Mouse (Mus musculus): ENCODE data around the gene Fcgr3. TPM values are rescaled to one million over a fixed set of nuclear protein-coding genes. Genes with fewer than 3 reads are reported as not detected.
"Not testable (repeated sequence)": the region's sequence is repeated elsewhere in the genome, so short reads cannot be mapped to it uniquely, and the experiment has no call there.

The Fcgr3 gene
- polyA plus RNA-seq, 1 experiment from 2014 or later = 9.7 TPM

DNA sequence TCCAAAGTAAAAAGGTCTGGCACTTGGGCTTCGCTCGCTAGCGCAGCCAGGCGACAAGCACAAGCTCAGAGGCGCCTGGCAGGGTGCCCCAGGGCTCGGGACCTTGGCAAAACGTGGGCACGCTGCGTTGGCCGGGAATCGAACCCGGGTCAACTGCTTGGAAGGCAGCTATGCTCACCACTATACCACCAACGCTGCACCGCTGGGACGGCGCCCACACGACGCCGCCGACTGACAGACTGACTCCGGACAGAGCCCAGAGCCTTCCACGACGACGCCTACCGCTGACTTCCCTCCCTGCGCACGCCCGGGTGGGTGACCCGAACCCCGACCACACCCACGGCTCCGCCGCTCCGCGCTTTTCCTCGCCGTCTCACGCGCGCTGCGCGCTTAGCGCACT is 15.1 kb upstream of the Fcgr3 start:
- H3K9me3 ChIP-seq (ENCODE audit: control insufficient read depth, low read length); H3K4me3 ChIP-seq (ENCODE audit: control insufficient read depth in 1 of 2, insufficient read depth in 1 of 2, low read depth in 1 of 2, low read length in 2 of 2); H3K27ac ChIP-seq (replicated peaks in 1 of 2; ENCODE audit: control insufficient read depth in 1 of 2, insufficient read depth in 1 of 2, low read depth in 2 of 2, low read length in 2 of 2); H3K36me3 ChIP-seq (ENCODE audit: control insufficient read depth, insufficient read depth, low read length); H3K9ac ChIP-seq (ENCODE audit: low read length); H3K4me1 ChIP-seq (ENCODE audit: control insufficient read depth in 2 of 2, insufficient read depth in 2 of 2, low read length in 2 of 2); H3K27me3 ChIP-seq (ENCODE audit: control insufficient read depth, insufficient read depth, low read length); H3K4me2 ChIP-seq (ENCODE audit: low read length): not testable (repeated sequence)
- WGBS = no CpG with 5 or more reads among the region's 43 CpGs
- peak; percentile 38; the same call in 1 of the 2 replicates for ATAC-seq (ENCODE audit: insufficient number of reproducible peaks, insufficient read depth, low FRiP score, low read depth)

DNA sequence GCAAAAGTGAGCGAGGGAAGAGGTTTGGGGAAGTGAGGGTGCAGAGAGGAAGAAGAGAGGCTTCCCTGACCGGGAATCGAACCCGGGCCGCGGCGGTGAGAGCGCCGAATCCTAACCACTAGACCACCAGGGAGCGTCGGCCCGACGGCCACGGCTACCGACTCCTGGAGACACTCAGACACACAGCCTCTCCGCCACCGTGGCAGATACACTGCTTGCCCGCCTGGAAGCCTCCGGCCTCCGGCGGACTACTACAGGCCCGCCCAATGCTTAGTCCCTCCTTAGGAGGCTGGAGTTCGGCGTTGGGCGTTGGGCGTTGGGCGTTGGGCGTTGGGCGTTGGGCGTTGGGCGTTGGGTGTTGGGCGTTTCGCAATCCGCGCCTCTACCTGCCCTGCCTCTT is 14.6 kb upstream of the Fcgr3 start:
- not testable (repeated sequence) for H3K4me2 ChIP-seq (ENCODE audit: low read length)
- 0% methylated on average over 1 of the region's 35 CpGs for WGBS

DNA sequence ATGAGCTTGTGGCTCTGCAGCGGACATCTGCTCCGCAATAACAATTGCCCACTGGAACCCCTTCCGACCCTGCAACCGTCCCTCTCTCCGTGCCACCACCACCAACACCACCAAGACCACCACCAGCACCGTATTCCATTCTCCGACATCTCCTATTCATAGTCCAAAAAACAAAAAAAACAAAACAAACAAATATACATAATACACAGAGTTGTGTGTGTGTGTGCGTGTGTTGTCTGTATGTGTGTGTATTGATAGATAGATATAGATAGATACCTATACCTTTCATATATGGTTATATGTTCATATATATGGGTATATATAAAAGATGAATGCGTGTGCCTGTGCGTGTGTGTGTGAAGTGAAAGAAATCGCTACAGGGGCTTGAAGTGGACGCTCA is 13.7 kb upstream of the Fcgr3 start:
- H3K4me2 ChIP-seq (ENCODE audit: low read length) = peak overlapping the region; percentile 46
- not testable (repeated sequence) for H3K27ac ChIP-seq (replicated peaks in 1 of 2; ENCODE audit: control insufficient read depth in 1 of 2, insufficient read depth in 1 of 2, low read depth in 2 of 2, low read length in 2 of 2); H3K9me3 ChIP-seq (ENCODE audit: control insufficient read depth, low read length); H3K9ac ChIP-seq (ENCODE audit: low read length); H3K36me3 ChIP-seq (ENCODE audit: control insufficient read depth, insufficient read depth, low read length); ATAC-seq (ENCODE audit: insufficient number of reproducible peaks, insufficient read depth, low FRiP score, low read depth); H3K4me1 ChIP-seq (ENCODE audit: control insufficient read depth in 2 of 2, insufficient read depth in 2 of 2, low read length in 2 of 2)
- H3K4me3 ChIP-seq (ENCODE audit: control insufficient read depth in 1 of 2, insufficient read depth in 1 of 2, low read depth in 1 of 2, low read length in 2 of 2) = peak overlapping the region in 1 of 2 experiments; percentile 16; a peak in 1 of 4 replicates
- H3K27me3 ChIP-seq (ENCODE audit: control insufficient read depth, insufficient read depth, low read length) = peaks cover 11% of the 10 kb centered on the region
- 22% methylated on average over 12 of the region's 12 CpGs for WGBS

More for the DNA sequence above, 14.6 kb upstream of the Fcgr3 start:
- not testable (repeated sequence) for H3K4me3 ChIP-seq (ENCODE audit: control insufficient read depth in 1 of 2, insufficient read depth in 1 of 2, low read depth in 1 of 2, low read length in 2 of 2); H3K27me3 ChIP-seq (ENCODE audit: control insufficient read depth, insufficient read depth, low read length); H3K4me1 ChIP-seq (ENCODE audit: control insufficient read depth in 2 of 2, insufficient read depth in 2 of 2, low read length in 2 of 2); H3K9me3 ChIP-seq (ENCODE audit: control insufficient read depth, low read length); H3K9ac ChIP-seq (ENCODE audit: low read length); H3K27ac ChIP-seq (replicated peaks in 1 of 2; ENCODE audit: control insufficient read depth in 1 of 2, insufficient read depth in 1 of 2, low read depth in 2 of 2, low read length in 2 of 2); H3K36me3 ChIP-seq (ENCODE audit: control insufficient read depth, insufficient read depth, low read length)
- peak; percentile 46 for ATAC-seq (ENCODE audit: insufficient number of reproducible peaks, insufficient read depth, low FRiP score, low read depth)

DNA sequence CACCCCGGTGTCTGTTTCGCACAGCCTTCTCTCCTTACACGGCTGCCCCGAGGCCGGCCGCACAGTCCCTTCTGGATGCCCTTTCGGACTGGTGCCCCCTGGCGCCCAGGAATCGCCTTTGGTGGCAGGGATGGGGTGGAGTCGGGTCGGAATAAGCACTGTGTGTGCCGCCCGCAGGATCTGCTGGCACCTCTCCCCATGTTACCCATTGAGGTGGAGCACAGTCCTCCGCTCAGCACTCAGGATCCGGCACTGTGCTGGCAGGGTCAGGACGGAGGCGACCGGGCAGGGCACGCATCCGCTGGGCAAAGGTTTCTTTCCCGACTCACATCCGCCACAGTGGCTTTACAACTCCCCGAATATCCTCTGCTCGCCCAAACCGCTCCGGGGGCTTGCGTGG is 13.2 kb upstream of the Fcgr3 start:
- not testable (repeated sequence) for H3K9me3 ChIP-seq (ENCODE audit: control insufficient read depth, low read length); H3K4me1 ChIP-seq (ENCODE audit: control insufficient read depth in 2 of 2, insufficient read depth in 2 of 2, low read length in 2 of 2); H3K9ac ChIP-seq (ENCODE audit: low read length); H3K27ac ChIP-seq (replicated peaks in 1 of 2; ENCODE audit: control insufficient read depth in 1 of 2, insufficient read depth in 1 of 2, low read depth in 2 of 2, low read length in 2 of 2); H3K36me3 ChIP-seq (ENCODE audit: control insufficient read depth, insufficient read depth, low read length)
- Histone ChIP-seq H3K27me3 (ENCODE audit: control insufficient read depth, insufficient read depth, low read length) (peaks cover 11% of the 10 kb centered on the region), H3K4me3 (ENCODE audit: control insufficient read depth in 1 of 2, insufficient read depth in 1 of 2, low read depth in 1 of 2, low read length in 2 of 2) (peak overlapping the region in 1 of 2 experiments; percentile 16; a peak in 2 of 4 replicates), H3K4me2 (ENCODE audit: low read length) (peak overlapping the region; percentile 46)
- 2% methylated on average over 15 of the region's 27 CpGs for WGBS
- ATAC-seq (ENCODE audit: insufficient number of reproducible peaks, insufficient read depth, low FRiP score, low read depth) = peak; percentile 24; the same call in 1 of the 2 replicates

DNA sequence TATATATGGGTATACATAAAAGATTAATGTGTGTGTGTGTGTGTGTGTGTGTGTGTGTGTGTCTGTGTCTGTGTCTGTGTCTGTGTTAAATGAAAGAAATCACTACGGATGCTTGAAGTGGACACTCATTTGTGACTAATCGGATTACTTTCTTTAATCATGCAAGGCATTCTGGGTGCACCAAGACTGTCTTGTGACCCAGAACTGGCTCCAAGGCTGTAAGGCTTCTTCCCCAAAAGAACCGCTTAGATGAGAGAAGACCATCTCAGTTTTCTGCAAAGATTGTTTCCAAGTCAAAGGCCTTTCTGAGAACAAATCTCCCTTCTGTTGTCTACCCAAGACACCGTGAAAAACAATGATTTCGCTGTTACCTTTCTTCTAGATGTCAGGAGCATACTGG is 12.5 kb upstream of the Fcgr3 start:
- ATAC-seq (ENCODE audit: insufficient number of reproducible peaks, insufficient read depth, low FRiP score, low read depth); H3K4me3 ChIP-seq (ENCODE audit: control insufficient read depth in 1 of 2, insufficient read depth in 1 of 2, low read depth in 1 of 2, low read length in 2 of 2); H3K4me1 ChIP-seq (ENCODE audit: control insufficient read depth in 2 of 2, insufficient read depth in 2 of 2, low read length in 2 of 2); H3K4me2 ChIP-seq (ENCODE audit: low read length); H3K36me3 ChIP-seq (ENCODE audit: control insufficient read depth, insufficient read depth, low read length); H3K27ac ChIP-seq (replicated peaks in 1 of 2; ENCODE audit: control insufficient read depth in 1 of 2, insufficient read depth in 1 of 2, low read depth in 2 of 2, low read length in 2 of 2); H3K9me3 ChIP-seq (ENCODE audit: control insufficient read depth, low read length); H3K9ac ChIP-seq (ENCODE audit: low read length): not testable (repeated sequence)
- WGBS = 36% methylated on average over 5 of the region's 5 CpGs
- peaks cover 11% of the 10 kb centered on the region for H3K27me3 ChIP-seq (ENCODE audit: control insufficient read depth, insufficient read depth, low read length)

DNA sequence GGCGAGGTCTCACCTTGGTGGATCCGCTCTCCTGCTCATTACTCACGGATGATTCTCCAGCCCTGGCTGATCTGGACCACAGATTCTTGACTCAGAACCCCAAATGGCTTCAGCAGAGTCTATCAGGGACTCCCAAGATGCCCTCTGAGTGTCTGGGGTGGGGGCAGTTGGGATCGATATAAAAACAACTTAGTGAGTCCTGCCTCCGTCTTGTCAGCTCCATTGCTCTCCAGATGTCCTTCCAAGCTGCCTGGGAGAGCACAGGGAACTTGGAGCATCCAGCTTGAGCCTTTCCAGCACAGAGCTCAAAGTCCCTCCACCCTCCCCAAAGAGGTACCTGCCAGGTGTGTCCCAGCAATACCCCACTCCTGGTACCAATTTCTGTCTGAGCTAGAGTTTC is 11.4 kb upstream of the Fcgr3 start:
- WGBS = 72% methylated on average over 2 of the region's 5 CpGs
- not testable (repeated sequence) for H3K36me3 ChIP-seq (ENCODE audit: control insufficient read depth, insufficient read depth, low read length); ATAC-seq (ENCODE audit: insufficient number of reproducible peaks, insufficient read depth, low FRiP score, low read depth)

DNA sequence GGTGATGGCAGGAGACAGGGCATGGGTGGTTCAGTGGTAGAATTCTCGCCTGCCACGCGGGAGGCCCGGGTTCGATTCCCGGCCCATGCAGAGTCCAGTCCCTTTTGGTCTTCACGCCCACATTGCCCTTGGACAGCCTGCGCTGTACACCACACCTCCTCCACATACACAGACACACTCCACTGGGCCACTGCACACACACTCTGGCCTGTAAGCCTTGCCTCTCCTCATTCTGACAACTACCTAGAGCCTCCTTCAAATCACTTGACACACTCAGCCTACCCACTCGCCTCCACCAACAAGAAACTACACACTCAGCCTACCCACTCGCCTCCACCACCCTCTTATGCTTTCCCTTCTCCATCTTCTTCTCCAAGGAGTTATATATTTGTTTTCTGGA is 9.5 kb upstream of the Fcgr3 start:
- not testable (repeated sequence) for H3K4me3 ChIP-seq (ENCODE audit: control insufficient read depth in 1 of 2, insufficient read depth in 1 of 2, low read depth in 1 of 2, low read length in 2 of 2); H3K9me3 ChIP-seq (ENCODE audit: control insufficient read depth, low read length); H3K27ac ChIP-seq (replicated peaks in 1 of 2; ENCODE audit: control insufficient read depth in 1 of 2, insufficient read depth in 1 of 2, low read depth in 2 of 2, low read length in 2 of 2); H3K4me2 ChIP-seq (ENCODE audit: low read length); H3K9ac ChIP-seq (ENCODE audit: low read length); H3K4me1 ChIP-seq (ENCODE audit: control insufficient read depth in 2 of 2, insufficient read depth in 2 of 2, low read length in 2 of 2); H3K36me3 ChIP-seq (ENCODE audit: control insufficient read depth, insufficient read depth, low read length)
- H3K27me3 ChIP-seq (ENCODE audit: control insufficient read depth, insufficient read depth, low read length) = peaks cover 23% of the 10 kb centered on the region
- WGBS = 21% methylated on average over 4 of the region's 10 CpGs
- ATAC-seq (ENCODE audit: insufficient number of reproducible peaks, insufficient read depth, low FRiP score, low read depth) = 0 out of 2 replicates have a peak, but pooled peaks have one; percentile 4

More for the DNA sequence above, 11.4 kb upstream of the Fcgr3 start:
- not testable (repeated sequence) for H3K9ac ChIP-seq (ENCODE audit: low read length); H3K9me3 ChIP-seq (ENCODE audit: control insufficient read depth, low read length); H3K4me3 ChIP-seq (ENCODE audit: control insufficient read depth in 1 of 2, insufficient read depth in 1 of 2, low read depth in 1 of 2, low read length in 2 of 2); H3K4me1 ChIP-seq (ENCODE audit: control insufficient read depth in 2 of 2, insufficient read depth in 2 of 2, low read length in 2 of 2); H3K4me2 ChIP-seq (ENCODE audit: low read length); H3K27ac ChIP-seq (replicated peaks in 1 of 2; ENCODE audit: control insufficient read depth in 1 of 2, insufficient read depth in 1 of 2, low read depth in 2 of 2, low read length in 2 of 2)
- peaks cover 11% of the 10 kb centered on the region for H3K27me3 ChIP-seq (ENCODE audit: control insufficient read depth, insufficient read depth, low read length)

DNA sequence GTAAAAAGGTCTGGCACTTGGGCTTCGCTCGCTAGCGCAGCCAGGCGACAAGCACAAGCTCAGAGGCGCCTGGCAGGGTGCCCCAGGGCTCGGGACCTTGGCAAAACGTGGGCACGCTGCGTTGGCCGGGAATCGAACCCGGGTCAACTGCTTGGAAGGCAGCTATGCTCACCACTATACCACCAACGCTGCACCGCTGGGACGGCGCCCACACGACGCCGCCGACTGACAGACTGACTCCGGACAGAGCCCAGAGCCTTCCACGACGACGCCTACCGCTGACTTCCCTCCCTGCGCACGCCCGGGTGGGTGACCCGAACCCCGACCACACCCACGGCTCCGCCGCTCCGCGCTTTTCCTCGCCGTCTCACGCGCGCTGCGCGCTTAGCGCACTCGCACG is 7.5 kb upstream of the Fcgr3 start:
- H3K4me1 ChIP-seq (ENCODE audit: control insufficient read depth in 2 of 2, insufficient read depth in 2 of 2, low read length in 2 of 2); H3K36me3 ChIP-seq (ENCODE audit: control insufficient read depth, insufficient read depth, low read length); H3K9me3 ChIP-seq (ENCODE audit: control insufficient read depth, low read length); H3K27ac ChIP-seq (replicated peaks in 1 of 2; ENCODE audit: control insufficient read depth in 1 of 2, insufficient read depth in 1 of 2, low read depth in 2 of 2, low read length in 2 of 2); H3K9ac ChIP-seq (ENCODE audit: low read length); H3K4me3 ChIP-seq (ENCODE audit: control insufficient read depth in 1 of 2, insufficient read depth in 1 of 2, low read depth in 1 of 2, low read length in 2 of 2); H3K4me2 ChIP-seq (ENCODE audit: low read length): not testable (repeated sequence)
- peaks cover 26% of the 10 kb centered on the region for H3K27me3 ChIP-seq (ENCODE audit: control insufficient read depth, insufficient read depth, low read length)
- no CpG with 5 or more reads among the region's 45 CpGs for WGBS
- ATAC-seq (ENCODE audit: insufficient number of reproducible peaks, insufficient read depth, low FRiP score, low read depth) = peak; percentile 37

All from heart, embryonic 14.5 days (tissue).